Mouse (Mus musculus) C2C12 (cell line): ENCODE measurements around the gene Fsd2. TPM values are rescaled to one million over a fixed set of nuclear protein-coding genes. Genes with fewer than 3 reads are reported as not detected.
A peak's percentile ranks its signal among the peaks of the same experiment; 100 is the strongest.

Source experiments
- H3K27me3 ChIP-seq: one replicate; pipeline ENCODE4 v1.6.1; 2011; ENCODE audit not compliant: control insufficient read depth, insufficient read depth, insufficient read length
- H3K36me3 ChIP-seq: one replicate; pipeline ENCODE4 v1.6.1; 2011; ENCODE audit not compliant: control insufficient read depth, insufficient read depth
- H3K4me3 ChIP-seq: one replicate; pipeline ENCODE4 v1.5.1; 2011; ENCODE audit warnings: mild to moderate bottlenecking, control low read depth; ENCODE audit not compliant: poor library complexity, insufficient read depth, severe bottlenecking
- H3K79me2 ChIP-seq: one replicate; pipeline ENCODE4 v1.6.1; 2011; ENCODE audit not compliant: control insufficient read depth, insufficient read depth
- H3K79me3 ChIP-seq: one replicate; pipeline ENCODE4 v1.6.1; 2011; ENCODE audit warnings: low read depth, control low read depth
- H3ac ChIP-seq: one replicate; pipeline ENCODE3; 2011; ENCODE audit warnings: low read depth; ENCODE audit not compliant: control insufficient read depth, insufficient read length
- CEBPB ChIP-seq: IDR thresholded peaks from one replicate; pipeline ENCODE4 v1.6.1; 2011; ENCODE audit warnings: low read depth, mild to moderate bottlenecking, control low read depth, moderate library complexity
- CTCF ChIP-seq: IDR thresholded peaks from one replicate; pipeline ENCODE4 v1.5.1; 2011; ENCODE audit not compliant: control insufficient read depth, insufficient read depth, insufficient read length
- FOSL1 ChIP-seq: IDR thresholded peaks from one replicate; pipeline ENCODE4 v1.8.0; 2011; ENCODE audit warnings: mild to moderate bottlenecking, low read length; ENCODE audit not compliant: poor library complexity, insufficient read depth, severe bottlenecking
- MAX ChIP-seq: IDR thresholded peaks from one replicate; pipeline ENCODE4 v1.6.1; 2011; ENCODE audit warnings: mild to moderate bottlenecking, control low read depth
- MYOD1 ChIP-seq: IDR thresholded peaks from one replicate; pipeline ENCODE4 v1.6.1; 2011; ENCODE audit warnings: low read depth; ENCODE audit not compliant: control insufficient read depth, insufficient read length
- MYOG ChIP-seq: IDR thresholded peaks from one replicate; pipeline ENCODE4 v1.6.1; 2011; ENCODE audit not compliant: control insufficient read depth, insufficient read length; ENCODE audit errors: extremely low read depth
- USF1 ChIP-seq: IDR thresholded peaks from one replicate; pipeline ENCODE4 v1.6.1; 2011; ENCODE audit warnings: low read depth, mild to moderate bottlenecking, control low read depth, moderate library complexity
- polyA plus RNA-seq: library from polyadenylated mRNA; unstranded; fragments of >200 nt; fragmentation: generic; extraction: Trizol; gene quantifications from one replicate; pipeline ENCODE4 v1.2.1, GENCODE M21; 2012; ENCODE audit warnings: missing spikeins

Fsd2 gene
- polyA plus RNA-seq, 1 experiment: not detected

- H3K36me3 ChIP-seq: peaks cover 6% of the 10 kb centered on the region
- no peaks in the 10 kb centered on the region for H3K79me3 ChIP-seq
- no peak overlapping the region for H3K4me3 ChIP-seq
- TF ChIP-seq MYOG: no peak
- no peak for TF ChIP-seq FOSL1
- no peak for TF ChIP-seq MYOD1
- TF ChIP-seq CEBPB: no peak
- no peak for TF ChIP-seq MAX
- peaks cover 20% of the 10 kb centered on the region for H3K27me3 ChIP-seq
- no peaks in the 10 kb centered on the region for H3K79me2 ChIP-seq
- no peak overlapping the region for H3ac ChIP-seq
Observed at GRCm38 (mm10) chr7:81538070-81538675, 28.6 kb downstream of the Fsd2 start.

- TF ChIP-seq USF1 (no peak), CTCF (no peak), FOSL1 (no peak), MYOD1 (no peak), MYOG (no peak), CEBPB (no peak), MAX (no peak)
Observed at GRCm38 (mm10) chr7:81536478-81536877, 30.3 kb downstream of the Fsd2 start.

GRCm38 (mm10) chr7:81531462-81531861 is 35.3 kb downstream of the Fsd2 start:
- Histone ChIP-seq H3K36me3 (peaks cover 35% of the 10 kb centered on the region), H3K4me3 (no peak overlapping the region), H3ac (no peak overlapping the region)

More at GRCm38 (mm10) chr7:81536478-81536877, 30.3 kb downstream of the Fsd2 start:
- Histone ChIP-seq H3K27me3 (peaks cover 6% of the 10 kb centered on the region), H3ac (no peak overlapping the region), H3K79me2 (no peaks in the 10 kb centered on the region), H3K36me3 (peaks cover 16% of the 10 kb centered on the region), H3K4me3 (no peak overlapping the region), H3K79me3 (no peaks in the 10 kb centered on the region)

GRCm38 (mm10) chr7:81528918-81529317 is 37.8 kb downstream of the Fsd2 start:
- Histone ChIP-seq H3K27me3 (no peaks in the 10 kb centered on the region), H3K79me3 (peaks cover 21% of the 10 kb centered on the region), H3K4me3 (no peak overlapping the region), H3K36me3 (peaks cover 29% of the 10 kb centered on the region), H3ac (no peak overlapping the region), H3K79me2 (peaks cover 47% of the 10 kb centered on the region)
- no peak for TF ChIP-seq CEBPB

More at GRCm38 (mm10) chr7:81531462-81531861, 35.3 kb downstream of the Fsd2 start:
- H3K79me2 ChIP-seq: peaks cover 24% of the 10 kb centered on the region
- TF ChIP-seq USF1 (no peak), CEBPB (no peak)
- no peaks in the 10 kb centered on the region for H3K27me3 ChIP-seq
- peaks cover 11% of the 10 kb centered on the region for H3K79me3 ChIP-seq

GRCm38 (mm10) chr7:81523663-81524017 is 43.1 kb downstream of the Fsd2 start:
- TF ChIP-seq MAX (no peak), CTCF (no peak), CEBPB (no peak), MYOD1 (no peak), MYOG (no peak), USF1 (no peak), FOSL1 (no peak)
- Histone ChIP-seq H3K4me3 (peak overlapping the region; percentile 44), H3ac (peak overlapping the region; percentile 47), H3K36me3 (peaks cover 3% of the 10 kb centered on the region), H3K79me2 (peaks cover 49% of the 10 kb centered on the region), H3K79me3 (peaks cover 17% of the 10 kb centered on the region), H3K27me3 (no peaks in the 10 kb centered on the region)

GRCm38 (mm10) chr7:81523008-81523662 is 43.6 kb downstream of the Fsd2 start:
- H3K27me3 ChIP-seq: no peaks in the 10 kb centered on the region
- peaks cover 44% of the 10 kb centered on the region for H3K79me2 ChIP-seq
- H3K4me3 ChIP-seq: peak overlapping the region; percentile 44
- no peaks in the 10 kb centered on the region for H3K36me3 ChIP-seq
- TF ChIP-seq FOSL1 (no peak), MAX (peak; percentile 27)
- H3K79me3 ChIP-seq: peaks cover 14% of the 10 kb centered on the region
- peak overlapping the region; percentile 62 for H3ac ChIP-seq
